Mouse (Mus musculus) neural tube, embryonic 11.5 days (tissue): ENCODE results near the gene Spint1. TPM values are rescaled to one million over a fixed set of nuclear protein-coding genes. Genes with fewer than 3 reads are reported as not detected.
A peak's percentile ranks its signal among the peaks of the same experiment; 100 is the strongest.

Source experiments
- ATAC-seq: fragments of 200-750 bp; cut with Nextera tagmentation; 2 replicates; pipeline ENCODE4 v1.8.0; 2017; ENCODE audit warnings: moderate number of reproducible peaks, mild to moderate bottlenecking, moderate TSS enrichment, moderate library complexity; ENCODE audit not compliant: insufficient read depth, low FRiP score, low TSS enrichment
- DNase-seq: peaks from one replicate; pipeline ENCODE4 v3.0.0-alpha.2; 2015; ENCODE audit warnings: low spot score
- H3K27ac ChIP-seq: fragments of 300-500 bp; sonication (generic); 2 replicates; pipeline ENCODE4 v1.5.1; 2014; ENCODE audit warnings: low read depth, mild to moderate bottlenecking, low read length
- H3K27me3 ChIP-seq: fragments of 300-500 bp; sonication (generic); 2 replicates; pipeline ENCODE4 v1.6.1; 2014; ENCODE audit warnings: mild to moderate bottlenecking, low read length, mixed read lengths; ENCODE audit not compliant: control insufficient read depth, insufficient read depth
- H3K36me3 ChIP-seq: fragments of 300-500 bp; sonication (generic); 2 replicates; pipeline ENCODE4 v1.6.1; 2014; ENCODE audit warnings: mild to moderate bottlenecking, low read length, moderate library complexity, mixed read lengths; ENCODE audit not compliant: control insufficient read depth, insufficient read depth
- H3K4me1 ChIP-seq: fragments of 300-500 bp; sonication (generic); 2 replicates; pipeline ENCODE4 v1.6.1; 2014; ENCODE audit warnings: low read length, mixed read lengths; ENCODE audit not compliant: control insufficient read depth, insufficient read depth
- H3K4me2 ChIP-seq: fragments of 300-500 bp; sonication (generic); 2 replicates; pipeline ENCODE4 v1.6.1; 2014; ENCODE audit warnings: low read depth, mild to moderate bottlenecking, moderate library complexity
- H3K4me3 ChIP-seq: fragments of 300-500 bp; sonication (generic); 2 replicates; pipeline ENCODE4 v1.5.1; 2014; ENCODE audit warnings: low read depth, low read length
- H3K9ac ChIP-seq: fragments of 300-500 bp; sonication (generic); 2 replicates; pipeline ENCODE4 v1.6.1; 2014; ENCODE audit warnings: mild to moderate bottlenecking, low read length
- H3K9me3 ChIP-seq: fragments of 300-500 bp; sonication (generic); 2 replicates; pipeline ENCODE4 v1.6.1; 2016; ENCODE audit warnings: low read length; ENCODE audit not compliant: control insufficient read depth
- WGBS: fragments of 180-500 bp; shearing (Covaris S2); extraction: QIAGEN DNeasy Blood & Tissue Kit; methylation state at CpG from one replicate; pipeline ENCODE4 v1.1.7; 2014; 5-methylcytosine and 5-hydroxymethylcytosine counted together
- polyA plus RNA-seq: library from polyadenylated mRNA; unstranded; fragments of >200 nt; fragmentation: Nextera tagmentation; extraction: Ambion mirVana; gene quantifications from 2 replicates; pipeline ENCODE4 v1.2.1, GENCODE M21; 2014

The Spint1 gene
- polyA plus RNA-seq, 1 experiment from 2014 or later = 2.7 TPM

- Histone ChIP-seq H3K4me2 (no peak overlapping the region), H3K36me3 (peaks cover 16% of the 10 kb centered on the region), H3K9me3 (no peaks in the 10 kb centered on the region), H3K27ac (no peak overlapping the region), H3K27me3 (no peaks in the 10 kb centered on the region), H3K4me3 (no peak overlapping the region), H3K4me1 (peaks cover 6% of the 10 kb centered on the region), H3K9ac (no peak overlapping the region)
- ATAC-seq (no peak), DNase-seq (no peak)
- WGBS = 97% methylated on average over 18 of the region's 18 CpGs
Observed at GRCm38 (mm10) chr2:119294411-119294810, 57.2 kb downstream of the Spint1 start.

GRCm38 (mm10) chr2:119296756-119297155 is 59.6 kb downstream of the Spint1 start:
- Histone ChIP-seq H3K9me3 (no peaks in the 10 kb centered on the region), H3K27me3 (no peaks in the 10 kb centered on the region), H3K4me1 (peaks cover 5% of the 10 kb centered on the region; the same call in 1 of the 2 replicates), H3K4me2 (no peak overlapping the region), H3K4me3 (no peak overlapping the region), H3K36me3 (peaks cover 14% of the 10 kb centered on the region), H3K27ac (no peak overlapping the region), H3K9ac (no peak overlapping the region)
- 95% methylated on average over 12 of the region's 12 CpGs for WGBS
- ATAC-seq (no peak), DNase-seq (no peak)

- Histone ChIP-seq H3K9ac (no peak overlapping the region), H3K4me1 (peaks cover 5% of the 10 kb centered on the region; the same call in 1 of the 2 replicates), H3K27ac (no peak overlapping the region), H3K4me3 (no peak overlapping the region), H3K9me3 (no peaks in the 10 kb centered on the region), H3K4me2 (no peak overlapping the region), H3K27me3 (no peaks in the 10 kb centered on the region), H3K36me3 (peaks cover 12% of the 10 kb centered on the region)
- no peak for ATAC-seq
- no peak for DNase-seq
- 91% methylated on average over 19 of the region's 19 CpGs for WGBS
Observed at GRCm38 (mm10) chr2:119297506-119297905, 60.3 kb downstream of the Spint1 start.

GRCm38 (mm10) chr2:119298330-119298729 is 61.2 kb downstream of the Spint1 start:
- ATAC-seq (no peak), DNase-seq (peak; percentile 68)
- WGBS = 53% methylated on average over 5 of the region's 5 CpGs
- H3K4me3 ChIP-seq = no peak overlapping the region
- no peaks in the 10 kb centered on the region for H3K27me3 ChIP-seq
- peaks cover 10% of the 10 kb centered on the region; the same call in 1 of the 2 replicates for H3K36me3 ChIP-seq
- no peaks in the 10 kb centered on the region for H3K9me3 ChIP-seq
- no peak overlapping the region for H3K9ac ChIP-seq
- H3K4me1 ChIP-seq = peaks cover 5% of the 10 kb centered on the region; the same call in 1 of the 2 replicates
- no peak overlapping the region for H3K4me2 ChIP-seq
- H3K27ac ChIP-seq = no peak overlapping the region

- Histone ChIP-seq H3K4me3 (no peak overlapping the region), H3K4me2 (no peak overlapping the region), H3K9me3 (no peaks in the 10 kb centered on the region), H3K27me3 (no peaks in the 10 kb centered on the region), H3K9ac (no peak overlapping the region), H3K27ac (no peak overlapping the region), H3K4me1 (peaks cover 5% of the 10 kb centered on the region; the same call in 1 of the 2 replicates), H3K36me3 (peaks cover 7% of the 10 kb centered on the region; the same call in 1 of the 2 replicates)
- no peak for ATAC-seq
- no peak for DNase-seq
- WGBS = 88% methylated on average over 2 of the region's 2 CpGs
Observed at GRCm38 (mm10) chr2:119298839-119299238, 61.7 kb downstream of the Spint1 start.

Other genes with a start within 250 kb of the Spint1 start
- gene Ccdc32, start 208.0 kb upstream of the Spint1 start, polyA plus RNA-seq = 22.2 and 27.7 TPM in 2 replicates
- 5.7 and 7.0 TPM in 2 replicates for gene Rpusd2, start 202.6 kb upstream of the Spint1 start, polyA plus RNA-seq
- 33.2 and 36.0 TPM in 2 replicates for gene Knl1, start 190.2 kb upstream of the Spint1 start, polyA plus RNA-seq
- 56.9 and 61.4 TPM in 2 replicates for gene Rad51, start 124.6 kb upstream of the Spint1 start, polyA plus RNA-seq
- gene Rmdn3, start 80.3 kb upstream of the Spint1 start, polyA plus RNA-seq = 41.3 and 49.9 TPM in 2 replicates
- gene Gchfr, start 69.6 kb upstream of the Spint1 start, polyA plus RNA-seq = 3.2 and 3.7 TPM in 2 replicates
- 0.17 and 0.20 TPM in 2 replicates for gene Gm14137, start 62.9 kb upstream of the Spint1 start, polyA plus RNA-seq
- 43.0 and 52.5 TPM in 2 replicates for gene Zfyve19, start 28.7 kb upstream of the Spint1 start, polyA plus RNA-seq
- 19.4 and 20.3 TPM in 2 replicates for gene Dnajc17, start 28.6 kb upstream of the Spint1 start, polyA plus RNA-seq
- not detected in 2 replicates for gene Ppp1r14d, start 7.5 kb upstream of the Spint1 start, polyA plus RNA-seq
- gene Rhov, start 33.9 kb downstream of the Spint1 start, polyA plus RNA-seq = 2.3 and 2.4 TPM in 2 replicates
- 17.4 and 17.8 TPM in 2 replicates for gene Vps18, start 51.4 kb downstream of the Spint1 start, polyA plus RNA-seq
- gene Dll4, start 88.4 kb downstream of the Spint1 start, polyA plus RNA-seq = 3.1 and 3.8 TPM in 2 replicates
- 0.95 and 1.3 TPM in 2 replicates for gene Chac1, start 113.9 kb downstream of the Spint1 start, polyA plus RNA-seq
- gene Ino80, start 240.3 kb downstream of the Spint1 start, polyA plus RNA-seq = 4.5 and 4.6 TPM in 2 replicates